Mouse (Mus musculus): ENCODE data around the gene Trim25. TPM values are rescaled to one million over a fixed set of nuclear protein-coding genes. Genes with fewer than 3 reads are reported as not detected.

The Trim25 gene
- polyA plus RNA-seq, 1 experiment from 2014 or later: 23.5 TPM

- peak overlapping the region; percentile 64 for H3K4me3 ChIP-seq (ENCODE audit: low read depth, low read length)
- peak overlapping the region; percentile 58; the same call in 1 of the 2 replicates for H3K27ac ChIP-seq (ENCODE audit: low read length)
- H3K4me2 ChIP-seq (replicated peaks; ENCODE audit: low read depth, low read length): peak overlapping the region; percentile 81
- H3K9me3 ChIP-seq (ENCODE audit: low read length): no peaks in the 10 kb centered on the region
- 1% methylated on average over 57 of the region's 62 CpGs for WGBS
- DNase-seq (ENCODE audit: low spot score) (peak; percentile 97), ATAC-seq (peak; percentile 93)
- no peaks in the 10 kb centered on the region; the same call in none of the 2 replicates for H3K4me1 ChIP-seq (ENCODE audit: insufficient read depth, low read depth, low read length)
- H3K27me3 ChIP-seq (replicated peaks; ENCODE audit: insufficient read depth, low read length): no peaks in the 10 kb centered on the region
- peak; percentile 90 for TF ChIP-seq CTCF (IDR thresholded peaks at IDR 0.05)
- TF ChIP-seq EP300 (IDR thresholded peaks at IDR 0.05): no peak
- peak overlapping the region; percentile 59 for H3K9ac ChIP-seq (replicated peaks; ENCODE audit: low read depth)
- H3K36me3 ChIP-seq (ENCODE audit: insufficient read depth, low read length): no peaks in the 10 kb centered on the region
Observed at GRCm38 (mm10) chr11:88973776-88974701, 25.1 kb upstream of the Trim25 start.

GRCm38 (mm10) chr11:88976320-88976719 is 22.9 kb upstream of the Trim25 start:
- H3K4me1 ChIP-seq (ENCODE audit: insufficient read depth, low read depth, low read length): no peaks in the 10 kb centered on the region; the same call in none of the 2 replicates
- TF ChIP-seq EP300 (IDR thresholded peaks at IDR 0.05) (no peak), CTCF (IDR thresholded peaks at IDR 0.05) (peak; percentile 53)
- H3K27ac ChIP-seq (ENCODE audit: low read length): no peak overlapping the region
- WGBS: 98% methylated on average over 2 of the region's 2 CpGs
- DNase-seq (ENCODE audit: low spot score): no peak
- H3K4me2 ChIP-seq (replicated peaks; ENCODE audit: low read depth, low read length): no peak overlapping the region
- H3K27me3 ChIP-seq (replicated peaks; ENCODE audit: insufficient read depth, low read length): no peaks in the 10 kb centered on the region
- H3K9me3 ChIP-seq (ENCODE audit: low read length): no peaks in the 10 kb centered on the region
- no peak overlapping the region for H3K4me3 ChIP-seq (ENCODE audit: low read depth, low read length)
- H3K9ac ChIP-seq (replicated peaks; ENCODE audit: low read depth): no peak overlapping the region
- ATAC-seq: no peak
- H3K36me3 ChIP-seq (ENCODE audit: insufficient read depth, low read length): no peaks in the 10 kb centered on the region

DNA sequence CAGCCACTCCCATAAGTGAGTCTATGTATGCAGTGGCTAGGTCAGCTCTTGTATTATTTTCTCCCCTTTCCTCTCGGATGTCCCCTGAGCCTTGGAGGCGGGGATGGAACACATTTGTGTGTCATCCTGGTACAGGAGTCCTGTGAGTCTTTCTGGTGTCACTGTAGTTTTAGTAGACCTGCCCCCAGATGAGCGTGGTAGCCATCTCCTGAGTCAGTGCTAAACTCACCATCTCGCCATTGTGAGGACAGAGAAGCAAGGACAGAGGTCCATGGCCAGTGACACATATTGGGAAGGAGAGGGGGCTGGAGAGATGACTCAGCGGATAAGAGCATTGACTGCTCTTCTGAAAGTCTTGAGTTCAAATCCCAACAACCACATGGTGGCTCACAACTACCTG is 22.0 kb upstream of the Trim25 start:
- H3K4me3 ChIP-seq (ENCODE audit: low read depth, low read length): no peak overlapping the region
- WGBS: 91% methylated on average over 5 of the region's 5 CpGs
- no peak overlapping the region for H3K27ac ChIP-seq (ENCODE audit: low read length)

DNA sequence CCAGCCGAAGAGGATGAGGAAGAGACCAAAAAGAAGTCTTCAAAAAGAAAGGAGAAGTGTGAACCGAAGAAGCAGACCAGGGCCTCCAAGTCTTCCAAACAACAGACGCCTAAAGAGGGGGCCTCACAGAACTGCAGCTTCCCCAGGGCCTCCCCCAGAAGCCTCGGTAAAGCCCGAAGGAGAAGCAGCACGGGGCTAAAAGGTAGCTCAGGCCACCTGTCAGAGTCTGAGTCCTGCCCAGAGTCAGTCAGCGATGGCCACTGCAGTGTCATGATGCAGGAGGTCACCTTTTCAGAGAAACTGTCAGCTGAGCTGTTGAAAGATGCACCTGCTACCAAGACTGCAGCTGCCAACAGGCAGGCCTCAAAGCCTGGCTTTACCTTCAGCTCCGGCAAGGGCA is 17.8 kb upstream of the Trim25 start:
- no peaks in the 10 kb centered on the region for H3K9me3 ChIP-seq (ENCODE audit: low read length)
- H3K4me2 ChIP-seq (replicated peaks; ENCODE audit: low read depth, low read length): no peak overlapping the region
- H3K4me3 ChIP-seq (ENCODE audit: low read depth, low read length): no peak overlapping the region
- DNase-seq (ENCODE audit: low spot score): no peak
- no peak for ATAC-seq
- H3K36me3 ChIP-seq (ENCODE audit: insufficient read depth, low read length): no peaks in the 10 kb centered on the region
- H3K27ac ChIP-seq (ENCODE audit: low read length): no peak overlapping the region
- no peaks in the 10 kb centered on the region for H3K27me3 ChIP-seq (replicated peaks; ENCODE audit: insufficient read depth, low read length)
- TF ChIP-seq EP300 (IDR thresholded peaks at IDR 0.05) (no peak), CTCF (IDR thresholded peaks at IDR 0.05) (no peak)
- WGBS: 79% methylated on average over 8 of the region's 8 CpGs
- H3K4me1 ChIP-seq (ENCODE audit: insufficient read depth, low read depth, low read length): no peaks in the 10 kb centered on the region
- H3K9ac ChIP-seq (replicated peaks; ENCODE audit: low read depth): no peak overlapping the region

More for the DNA sequence above, 22.0 kb upstream of the Trim25 start:
- Histone ChIP-seq H3K9me3 (ENCODE audit: low read length) (no peaks in the 10 kb centered on the region), H3K9ac (replicated peaks; ENCODE audit: low read depth) (no peak overlapping the region), H3K36me3 (ENCODE audit: insufficient read depth, low read length) (no peaks in the 10 kb centered on the region), H3K27me3 (replicated peaks; ENCODE audit: insufficient read depth, low read length) (no peaks in the 10 kb centered on the region), H3K4me2 (replicated peaks; ENCODE audit: low read depth, low read length) (no peak overlapping the region), H3K4me1 (ENCODE audit: insufficient read depth, low read depth, low read length) (no peaks in the 10 kb centered on the region; the same call in none of the 2 replicates)
- TF ChIP-seq CTCF (IDR thresholded peaks at IDR 0.05) (no peak), EP300 (IDR thresholded peaks at IDR 0.05) (no peak)
- no peak for DNase-seq (ENCODE audit: low spot score)
- ATAC-seq: no peak

GRCm38 (mm10) chr11:88986616-88987015 is 12.6 kb upstream of the Trim25 start:
- Histone ChIP-seq H3K27ac (ENCODE audit: low read length) (no peak overlapping the region), H3K9me3 (ENCODE audit: low read length) (no peaks in the 10 kb centered on the region), H3K4me2 (replicated peaks; ENCODE audit: low read depth, low read length) (no peak overlapping the region), H3K27me3 (replicated peaks; ENCODE audit: insufficient read depth, low read length) (no peaks in the 10 kb centered on the region), H3K36me3 (ENCODE audit: insufficient read depth, low read length) (no peaks in the 10 kb centered on the region), H3K4me3 (ENCODE audit: low read depth, low read length) (no peak overlapping the region), H3K4me1 (ENCODE audit: insufficient read depth, low read depth, low read length) (no peaks in the 10 kb centered on the region), H3K9ac (replicated peaks; ENCODE audit: low read depth) (no peak overlapping the region)
- TF ChIP-seq CTCF (IDR thresholded peaks at IDR 0.05) (0 out of 2 replicates have a peak, but pooled peaks have one; percentile 4), EP300 (IDR thresholded peaks at IDR 0.05) (no peak)
- 80% methylated on average over 10 of the region's 10 CpGs for WGBS
- DNase-seq (ENCODE audit: low spot score) (no peak), ATAC-seq (no peak)

DNA sequence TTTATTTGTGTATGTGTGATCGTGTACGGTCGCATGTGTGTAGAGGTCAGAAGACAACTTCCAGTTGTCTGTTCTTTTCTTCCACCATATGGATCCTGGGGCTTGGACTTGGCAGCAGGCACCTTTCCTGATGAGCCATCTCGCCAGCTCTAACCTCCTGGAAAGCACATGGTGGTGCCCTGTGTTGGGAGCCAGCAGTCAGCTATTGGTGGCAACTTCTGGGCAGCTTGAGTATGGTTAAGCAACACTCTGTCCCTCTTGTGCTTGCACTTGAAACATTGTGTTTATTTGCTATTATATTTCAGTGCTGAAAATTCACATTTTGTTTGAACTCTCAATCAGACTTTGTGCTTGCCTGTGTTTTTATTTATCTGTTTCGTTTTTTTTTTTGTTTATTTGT is 10.2 kb upstream of the Trim25 start:
- Histone ChIP-seq H3K9ac (replicated peaks; ENCODE audit: low read depth) (no peak overlapping the region), H3K36me3 (ENCODE audit: insufficient read depth, low read length) (no peaks in the 10 kb centered on the region), H3K27ac (ENCODE audit: low read length) (no peak overlapping the region), H3K9me3 (ENCODE audit: low read length) (no peaks in the 10 kb centered on the region), H3K4me2 (replicated peaks; ENCODE audit: low read depth, low read length) (no peak overlapping the region), H3K4me3 (ENCODE audit: low read depth, low read length) (no peak overlapping the region), H3K27me3 (replicated peaks; ENCODE audit: insufficient read depth, low read length) (no peaks in the 10 kb centered on the region), H3K4me1 (ENCODE audit: insufficient read depth, low read depth, low read length) (no peaks in the 10 kb centered on the region)
- WGBS: 70% methylated on average over 5 of the region's 5 CpGs
- TF ChIP-seq EP300 (IDR thresholded peaks at IDR 0.05): no peak
- TF ChIP-seq CTCF (IDR thresholded peaks at IDR 0.05): no peak
- peak; percentile 24 for DNase-seq (ENCODE audit: low spot score)
- ATAC-seq: peak; percentile 54

Data from lung, postnatal 0 days (tissue).